Mouse (Mus musculus): Measurements from ENCODE around the gene Prss36.

- no peak for TF ChIP-seq CTCF (IDR thresholded peaks at IDR 0.05)
- no peak for TF ChIP-seq EP300 (IDR thresholded peaks at IDR 0.05)
These were observed 34.2 kb downstream of the Prss36 start, which contains the start of gene Kat8 for GRCm38 (mm10) chr7:127912190-127912871.
